Mouse (Mus musculus): ENCODE data around the gene Abca1. TPM values are rescaled to one million over a fixed set of nuclear protein-coding genes. Genes with fewer than 3 reads are reported as not detected.

The Abca1 gene
- polyA plus RNA-seq, 1 experiment from 2014 or later = 2.5 TPM

GRCm38 (mm10) chr4:53147046-53147445, 12.6 kb downstream of the Abca1 start:
- no peak for ATAC-seq (replicated peaks; ENCODE audit: insufficient number of reproducible peaks, low FRiP score, low TSS enrichment)
- Histone ChIP-seq H3K36me3 (ENCODE audit: control insufficient read depth, insufficient read depth, low read length) (no peaks in the 10 kb centered on the region), H3K9ac (ENCODE audit: low read depth, low read length) (no peak overlapping the region), H3K27me3 (ENCODE audit: control insufficient read depth, insufficient read depth, low read length) (no peaks in the 10 kb centered on the region), H3K4me2 (no peak overlapping the region), H3K27ac (ENCODE audit: low read depth, low read length) (no peak overlapping the region), H3K9me3 (replicated peaks; ENCODE audit: control insufficient read depth, low read length) (no peaks in the 10 kb centered on the region), H3K4me3 (ENCODE audit: low read depth, low read length) (no peak overlapping the region), H3K4me1 (ENCODE audit: control insufficient read depth, insufficient read depth, low read length) (peaks cover 13% of the 10 kb centered on the region; the same call in 1 of the 2 replicates)
- WGBS (ENCODE audit: insufficient replicate concordance) = 32% methylated on average over 4 of the region's 4 CpGs

GRCm38 (mm10) chr4:53146227-53146949, 13.3 kb downstream of the Abca1 start:
- no peak for ATAC-seq (replicated peaks; ENCODE audit: insufficient number of reproducible peaks, low FRiP score, low TSS enrichment)
- Histone ChIP-seq H3K9me3 (replicated peaks; ENCODE audit: control insufficient read depth, low read length) (no peaks in the 10 kb centered on the region), H3K4me2 (no peak overlapping the region), H3K4me1 (ENCODE audit: control insufficient read depth, insufficient read depth, low read length) (peaks cover 13% of the 10 kb centered on the region; the same call in 1 of the 2 replicates), H3K9ac (ENCODE audit: low read depth, low read length) (no peak overlapping the region), H3K27ac (ENCODE audit: low read depth, low read length) (no peak overlapping the region), H3K27me3 (ENCODE audit: control insufficient read depth, insufficient read depth, low read length) (no peaks in the 10 kb centered on the region), H3K36me3 (ENCODE audit: control insufficient read depth, insufficient read depth, low read length) (no peaks in the 10 kb centered on the region), H3K4me3 (ENCODE audit: low read depth, low read length) (no peak overlapping the region)
- WGBS (ENCODE audit: insufficient replicate concordance) = 82% methylated on average over 12 of the region's 12 CpGs

GRCm38 (mm10) chr4:53145434-53146168, 14.1 kb downstream of the Abca1 start:
- ATAC-seq (replicated peaks; ENCODE audit: insufficient number of reproducible peaks, low FRiP score, low TSS enrichment) = no peak
- no peaks in the 10 kb centered on the region for H3K27me3 ChIP-seq (ENCODE audit: control insufficient read depth, insufficient read depth, low read length)
- no peak overlapping the region for H3K4me3 ChIP-seq (ENCODE audit: low read depth, low read length)
- H3K9me3 ChIP-seq (replicated peaks; ENCODE audit: control insufficient read depth, low read length) = no peaks in the 10 kb centered on the region
- no peak overlapping the region for H3K27ac ChIP-seq (ENCODE audit: low read depth, low read length)
- no peak overlapping the region for H3K9ac ChIP-seq (ENCODE audit: low read depth, low read length)
- H3K4me2 ChIP-seq = no peak overlapping the region
- H3K4me1 ChIP-seq (ENCODE audit: control insufficient read depth, insufficient read depth, low read length) = peaks cover 13% of the 10 kb centered on the region; the same call in 1 of the 2 replicates
- WGBS (ENCODE audit: insufficient replicate concordance) = 57% methylated on average over 12 of the region's 12 CpGs
- no peaks in the 10 kb centered on the region for H3K36me3 ChIP-seq (ENCODE audit: control insufficient read depth, insufficient read depth, low read length)

- Histone ChIP-seq H3K36me3 (ENCODE audit: control insufficient read depth, insufficient read depth, low read length) (no peaks in the 10 kb centered on the region), H3K4me1 (ENCODE audit: control insufficient read depth, insufficient read depth, low read length) (peaks cover 13% of the 10 kb centered on the region; the same call in 1 of the 2 replicates), H3K27ac (ENCODE audit: low read depth, low read length) (no peak overlapping the region), H3K4me3 (ENCODE audit: low read depth, low read length) (no peak overlapping the region), H3K9ac (ENCODE audit: low read depth, low read length) (no peak overlapping the region), H3K27me3 (ENCODE audit: control insufficient read depth, insufficient read depth, low read length) (no peaks in the 10 kb centered on the region), H3K4me2 (no peak overlapping the region), H3K9me3 (replicated peaks; ENCODE audit: control insufficient read depth, low read length) (no peaks in the 10 kb centered on the region)
- 68% methylated on average over 10 of the region's 10 CpGs for WGBS (ENCODE audit: insufficient replicate concordance)
- no peak for ATAC-seq (replicated peaks; ENCODE audit: insufficient number of reproducible peaks, low FRiP score, low TSS enrichment)
Measured at GRCm38 (mm10) chr4:53144571-53144970, 15.1 kb downstream of the Abca1 start.

GRCm38 (mm10) chr4:53144021-53144420, 15.7 kb downstream of the Abca1 start:
- no peaks in the 10 kb centered on the region for H3K36me3 ChIP-seq (ENCODE audit: control insufficient read depth, insufficient read depth, low read length)
- peaks cover 15% of the 10 kb centered on the region for H3K4me1 ChIP-seq (ENCODE audit: control insufficient read depth, insufficient read depth, low read length)
- H3K9me3 ChIP-seq (replicated peaks; ENCODE audit: control insufficient read depth, low read length) = no peaks in the 10 kb centered on the region
- no peak overlapping the region for H3K9ac ChIP-seq (ENCODE audit: low read depth, low read length)
- no peak for ATAC-seq (replicated peaks; ENCODE audit: insufficient number of reproducible peaks, low FRiP score, low TSS enrichment)
- H3K27ac ChIP-seq (ENCODE audit: low read depth, low read length) = peak overlapping the region; percentile 24; the same call in 1 of the 2 replicates
- no peaks in the 10 kb centered on the region for H3K27me3 ChIP-seq (ENCODE audit: control insufficient read depth, insufficient read depth, low read length)
- H3K4me2 ChIP-seq = peak overlapping the region; percentile 14
- H3K4me3 ChIP-seq (ENCODE audit: low read depth, low read length) = no peak overlapping the region
- 26% methylated on average over 8 of the region's 8 CpGs for WGBS (ENCODE audit: insufficient replicate concordance)

GRCm38 (mm10) chr4:53140678-53141077, 19.0 kb downstream of the Abca1 start:
- H3K36me3 ChIP-seq (ENCODE audit: control insufficient read depth, insufficient read depth, low read length) = no peaks in the 10 kb centered on the region
- 90% methylated on average over 6 of the region's 6 CpGs for WGBS (ENCODE audit: insufficient replicate concordance)
- no peak overlapping the region for H3K4me2 ChIP-seq
- no peak overlapping the region for H3K4me3 ChIP-seq (ENCODE audit: low read depth, low read length)
- no peaks in the 10 kb centered on the region for H3K9me3 ChIP-seq (replicated peaks; ENCODE audit: control insufficient read depth, low read length)
- no peak overlapping the region for H3K9ac ChIP-seq (ENCODE audit: low read depth, low read length)
- H3K27me3 ChIP-seq (ENCODE audit: control insufficient read depth, insufficient read depth, low read length) = no peaks in the 10 kb centered on the region
- no peak overlapping the region for H3K27ac ChIP-seq (ENCODE audit: low read depth, low read length)
- peaks cover 7% of the 10 kb centered on the region for H3K4me1 ChIP-seq (ENCODE audit: control insufficient read depth, insufficient read depth, low read length)
- no peak for ATAC-seq (replicated peaks; ENCODE audit: insufficient number of reproducible peaks, low FRiP score, low TSS enrichment)

- H3K27me3 ChIP-seq (ENCODE audit: control insufficient read depth, insufficient read depth, low read length) = no peaks in the 10 kb centered on the region
- WGBS (ENCODE audit: insufficient replicate concordance) = 82% methylated on average over 2 of the region's 2 CpGs
- H3K4me1 ChIP-seq (ENCODE audit: control insufficient read depth, insufficient read depth, low read length) = peaks cover 7% of the 10 kb centered on the region; the same call in 1 of the 2 replicates
- no peak overlapping the region for H3K4me2 ChIP-seq
- no peak overlapping the region for H3K27ac ChIP-seq (ENCODE audit: low read depth, low read length)
- no peak for ATAC-seq (replicated peaks; ENCODE audit: insufficient number of reproducible peaks, low FRiP score, low TSS enrichment)
- H3K36me3 ChIP-seq (ENCODE audit: control insufficient read depth, insufficient read depth, low read length) = no peaks in the 10 kb centered on the region
- no peak overlapping the region for H3K4me3 ChIP-seq (ENCODE audit: low read depth, low read length)
- H3K9me3 ChIP-seq (replicated peaks; ENCODE audit: control insufficient read depth, low read length) = no peaks in the 10 kb centered on the region
- H3K9ac ChIP-seq (ENCODE audit: low read depth, low read length) = no peak overlapping the region
Measured at GRCm38 (mm10) chr4:53139495-53139894, 20.2 kb downstream of the Abca1 start.

- Histone ChIP-seq H3K4me3 (ENCODE audit: low read depth, low read length) (no peak overlapping the region), H3K9ac (ENCODE audit: low read depth, low read length) (no peak overlapping the region), H3K27me3 (ENCODE audit: control insufficient read depth, insufficient read depth, low read length) (no peaks in the 10 kb centered on the region), H3K36me3 (ENCODE audit: control insufficient read depth, insufficient read depth, low read length) (no peaks in the 10 kb centered on the region), H3K9me3 (replicated peaks; ENCODE audit: control insufficient read depth, low read length) (no peaks in the 10 kb centered on the region), H3K27ac (ENCODE audit: low read depth, low read length) (no peak overlapping the region), H3K4me1 (ENCODE audit: control insufficient read depth, insufficient read depth, low read length) (peaks cover 7% of the 10 kb centered on the region; the same call in 1 of the 2 replicates), H3K4me2 (no peak overlapping the region)
- ATAC-seq (replicated peaks; ENCODE audit: insufficient number of reproducible peaks, low FRiP score, low TSS enrichment) = no peak
- 67% methylated on average over 3 of the region's 3 CpGs for WGBS (ENCODE audit: insufficient replicate concordance)
Measured at GRCm38 (mm10) chr4:53138974-53139373, 20.7 kb downstream of the Abca1 start.
